Mouse (Mus musculus): ENCODE data around the gene Gm12394. TPM values are rescaled to one million over a fixed set of nuclear protein-coding genes. Genes with fewer than 3 reads are reported as not detected.
"Not testable (repeated sequence)": the region's sequence is repeated elsewhere in the genome, so short reads cannot be mapped to it uniquely, and the experiment has no call there.

Gm12394 gene
- polyA plus RNA-seq (2015; fragmentation: Nextera tagmentation; extraction: Ambion mirVana) = not detected in 2 replicates

DNA sequence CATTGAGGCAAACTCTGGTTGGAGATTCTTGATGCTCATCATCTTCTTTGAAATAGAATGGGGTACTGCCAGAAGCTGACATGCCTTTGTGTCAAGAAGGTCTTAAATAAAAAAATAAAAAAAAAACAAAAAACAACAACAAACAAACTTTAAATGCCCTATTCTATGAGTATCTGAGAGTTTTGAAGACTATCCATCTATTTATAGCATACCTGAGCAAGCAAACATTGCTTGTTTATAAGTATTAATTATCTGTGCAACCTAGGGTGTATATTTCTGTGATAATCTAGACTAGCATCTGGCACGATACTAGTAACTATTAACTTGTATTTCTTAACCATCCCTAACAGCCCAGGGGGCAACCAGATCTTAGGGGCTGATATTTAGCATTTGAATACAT, at the start of gene Gm12394:
Gm12394 (minus strand) TSS at position 101 of the 400 bp plus-strand sequence.
- not testable (repeated sequence) for H3K4me1 ChIP-seq; H3K4me3 ChIP-seq; H3K27ac ChIP-seq; H3K36me3 ChIP-seq; ATAC-seq (ENCODE audit: insufficient number of reproducible peaks, low FRiP score, low TSS enrichment, low read depth); H3K9ac ChIP-seq; H3K27me3 ChIP-seq; H3K9me3 ChIP-seq; H3K4me2 ChIP-seq
- 77% methylated on average over 1 of the region's 1 CpGs for WGBS

DNA sequence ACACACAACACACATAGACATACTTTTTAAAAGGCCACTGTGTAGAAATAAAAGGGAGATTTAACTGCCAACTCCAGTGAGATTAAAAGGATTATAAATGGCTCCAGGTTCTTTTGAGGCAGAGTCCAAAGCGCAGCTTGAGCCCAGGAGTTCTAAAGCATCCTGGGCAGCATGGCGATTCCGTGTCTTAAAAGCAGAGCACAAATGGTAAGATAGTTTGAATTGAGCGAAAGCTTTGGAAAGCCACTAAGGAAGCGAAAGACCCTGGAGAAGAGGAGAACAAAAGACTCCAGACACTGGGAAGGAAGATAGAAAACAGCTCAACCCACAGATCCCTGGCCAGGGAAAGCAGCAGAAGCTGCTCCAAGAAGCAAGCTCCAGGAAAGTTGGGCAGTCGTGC, 48.4 kb upstream of the Gm12394 start:
- Histone ChIP-seq H3K9ac (no peak overlapping the region), H3K4me1 (no peaks in the 10 kb centered on the region), H3K4me3 (no peak overlapping the region), H3K27ac (no peak overlapping the region), H3K27me3 (no peaks in the 10 kb centered on the region), H3K9me3 (no peaks in the 10 kb centered on the region), H3K36me3 (no peaks in the 10 kb centered on the region), H3K4me2 (no peak overlapping the region)
- no peak for ATAC-seq (ENCODE audit: insufficient number of reproducible peaks, low FRiP score, low TSS enrichment, low read depth)
- 73% methylated on average over 6 of the region's 6 CpGs for WGBS

- Histone ChIP-seq H3K27ac (no peak overlapping the region), H3K4me2 (no peak overlapping the region), H3K36me3 (no peaks in the 10 kb centered on the region), H3K27me3 (no peaks in the 10 kb centered on the region), H3K4me3 (no peak overlapping the region), H3K4me1 (no peaks in the 10 kb centered on the region), H3K9ac (no peak overlapping the region), H3K9me3 (no peaks in the 10 kb centered on the region)
- WGBS = 83% methylated on average over 3 of the region's 3 CpGs
- no peak for ATAC-seq (ENCODE audit: insufficient number of reproducible peaks, low FRiP score, low TSS enrichment, low read depth)
Observed at GRCm38 (mm10) chr4:42904523-42904922, 48.0 kb upstream of the Gm12394 start.

DNA sequence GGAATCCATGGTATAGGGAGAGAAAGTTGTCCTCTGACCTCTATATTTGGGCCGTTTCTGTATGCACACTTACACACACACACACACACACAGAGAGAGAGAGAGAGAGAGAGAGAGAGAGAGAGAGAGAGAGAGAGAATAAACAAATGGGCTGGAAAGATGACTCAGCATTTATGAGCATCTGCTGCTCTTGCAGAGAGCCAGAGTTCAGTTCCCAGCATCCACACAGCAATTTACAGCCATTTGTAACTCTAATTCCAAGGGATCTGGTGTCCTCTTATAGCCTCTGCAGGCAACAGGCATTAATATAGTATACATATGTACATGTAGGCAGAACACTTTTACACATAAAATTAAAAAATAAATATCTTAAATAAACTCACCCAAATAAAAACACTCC, 47.4 kb upstream of the Gm12394 start:
- Histone ChIP-seq H3K27ac (no peak overlapping the region), H3K27me3 (no peaks in the 10 kb centered on the region), H3K36me3 (no peaks in the 10 kb centered on the region), H3K4me2 (no peak overlapping the region), H3K9me3 (no peaks in the 10 kb centered on the region), H3K4me1 (no peaks in the 10 kb centered on the region), H3K4me3 (no peak overlapping the region), H3K9ac (no peak overlapping the region)
- no peak for ATAC-seq (ENCODE audit: insufficient number of reproducible peaks, low FRiP score, low TSS enrichment, low read depth)
- 65% methylated on average over 1 of the region's 1 CpGs for WGBS

DNA sequence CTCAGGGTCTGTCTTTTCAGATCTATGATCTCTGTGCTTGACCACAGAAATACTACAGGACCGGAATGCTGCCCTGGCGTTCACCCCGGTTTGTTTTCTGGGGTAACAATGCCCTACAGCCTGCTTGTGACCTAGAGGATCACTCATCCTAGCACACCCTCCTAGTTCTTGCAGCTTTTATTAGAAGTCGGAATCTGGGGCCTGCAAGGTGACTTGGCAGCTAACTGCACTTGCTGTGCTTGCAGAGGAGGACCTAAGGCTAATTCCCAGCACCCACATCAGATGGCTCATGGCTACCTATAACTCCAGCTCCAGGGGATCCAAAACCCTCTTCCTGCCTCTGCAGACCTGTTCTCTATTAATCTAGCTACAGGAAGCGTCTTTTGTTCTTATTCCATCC, 46.2 kb upstream of the Gm12394 start:
- ATAC-seq (ENCODE audit: insufficient number of reproducible peaks, low FRiP score, low TSS enrichment, low read depth) = no peak
- Histone ChIP-seq H3K4me3 (no peak overlapping the region), H3K9ac (no peak overlapping the region), H3K9me3 (no peaks in the 10 kb centered on the region), H3K27ac (no peak overlapping the region), H3K4me1 (no peaks in the 10 kb centered on the region), H3K27me3 (no peaks in the 10 kb centered on the region), H3K4me2 (no peak overlapping the region), H3K36me3 (no peaks in the 10 kb centered on the region)
- 89% methylated on average over 5 of the region's 5 CpGs for WGBS

GRCm38 (mm10) chr4:42902174-42902573, 45.6 kb upstream of the Gm12394 start:
- Histone ChIP-seq H3K27me3 (no peaks in the 10 kb centered on the region), H3K4me2 (no peak overlapping the region), H3K27ac (no peak overlapping the region), H3K4me3 (no peak overlapping the region), H3K9ac (no peak overlapping the region), H3K36me3 (no peaks in the 10 kb centered on the region), H3K9me3 (no peaks in the 10 kb centered on the region), H3K4me1 (no peaks in the 10 kb centered on the region)
- no peak for ATAC-seq (ENCODE audit: insufficient number of reproducible peaks, low FRiP score, low TSS enrichment, low read depth)
- WGBS = 55% methylated on average over 9 of the region's 9 CpGs

GRCm38 (mm10) chr4:42900878-42901277, 44.3 kb upstream of the Gm12394 start:
- H3K27ac ChIP-seq = no peak overlapping the region
- no peaks in the 10 kb centered on the region for H3K4me1 ChIP-seq
- no peaks in the 10 kb centered on the region for H3K36me3 ChIP-seq
- no peak overlapping the region for H3K9ac ChIP-seq
- 72% methylated on average over 5 of the region's 5 CpGs for WGBS
- no peaks in the 10 kb centered on the region for H3K9me3 ChIP-seq
- no peaks in the 10 kb centered on the region for H3K27me3 ChIP-seq
- no peak overlapping the region for H3K4me2 ChIP-seq
- ATAC-seq (ENCODE audit: insufficient number of reproducible peaks, low FRiP score, low TSS enrichment, low read depth) = no peak
- no peak overlapping the region for H3K4me3 ChIP-seq

GRCm38 (mm10) chr4:42898914-42899313, 42.3 kb upstream of the Gm12394 start:
- Histone ChIP-seq H3K4me3 (no peak overlapping the region), H3K9ac (no peak overlapping the region), H3K27ac (no peak overlapping the region), H3K4me1 (no peaks in the 10 kb centered on the region), H3K36me3 (no peaks in the 10 kb centered on the region), H3K9me3 (no peaks in the 10 kb centered on the region), H3K27me3 (no peaks in the 10 kb centered on the region), H3K4me2 (no peak overlapping the region)
- ATAC-seq (ENCODE audit: insufficient number of reproducible peaks, low FRiP score, low TSS enrichment, low read depth) = no peak
- 39% methylated on average over 3 of the region's 3 CpGs for WGBS

DNA sequence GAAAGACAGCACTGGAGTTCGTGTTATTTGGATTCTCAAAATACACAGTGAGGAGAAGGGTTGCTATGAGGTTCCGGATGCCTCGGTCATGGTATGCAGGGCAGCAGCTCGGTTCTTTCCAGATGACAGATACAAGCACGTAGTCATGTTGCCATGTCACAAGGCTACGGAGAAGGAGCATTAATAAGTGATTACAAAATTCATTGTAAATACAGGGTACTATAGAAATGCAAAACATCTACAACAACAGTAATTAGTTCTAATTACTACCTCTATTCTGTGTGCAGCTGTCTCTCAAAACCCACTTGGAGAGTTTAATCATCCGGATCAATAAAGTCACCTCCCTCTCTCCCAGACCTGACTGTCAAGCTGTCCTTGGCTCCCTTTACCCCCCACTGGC, 38.5 kb upstream of the Gm12394 start:
- Histone ChIP-seq H3K27me3 (no peaks in the 10 kb centered on the region), H3K36me3 (no peaks in the 10 kb centered on the region), H3K4me3 (no peak overlapping the region), H3K27ac (no peak overlapping the region), H3K9me3 (no peaks in the 10 kb centered on the region), H3K9ac (no peak overlapping the region), H3K4me1 (no peaks in the 10 kb centered on the region), H3K4me2 (no peak overlapping the region)
- 75% methylated on average over 7 of the region's 7 CpGs for WGBS
- no peak for ATAC-seq (ENCODE audit: insufficient number of reproducible peaks, low FRiP score, low TSS enrichment, low read depth)

- Histone ChIP-seq H3K9ac (no peak overlapping the region), H3K4me3 (no peak overlapping the region), H3K9me3 (no peaks in the 10 kb centered on the region), H3K4me1 (no peaks in the 10 kb centered on the region), H3K4me2 (no peak overlapping the region), H3K36me3 (no peaks in the 10 kb centered on the region), H3K27ac (no peak overlapping the region), H3K27me3 (no peaks in the 10 kb centered on the region)
- WGBS = 60% methylated on average over 7 of the region's 7 CpGs
- ATAC-seq (ENCODE audit: insufficient number of reproducible peaks, low FRiP score, low TSS enrichment, low read depth) = no peak
Observed at GRCm38 (mm10) chr4:42891176-42891575, 34.6 kb upstream of the Gm12394 start.

- Histone ChIP-seq H3K36me3 (no peaks in the 10 kb centered on the region), H3K9ac (no peak overlapping the region), H3K4me3 (no peak overlapping the region), H3K27me3 (no peaks in the 10 kb centered on the region), H3K4me1 (no peaks in the 10 kb centered on the region), H3K27ac (no peak overlapping the region), H3K9me3 (no peaks in the 10 kb centered on the region), H3K4me2 (no peak overlapping the region)
- WGBS = 85% methylated on average over 6 of the region's 6 CpGs
- ATAC-seq (ENCODE audit: insufficient number of reproducible peaks, low FRiP score, low TSS enrichment, low read depth) = no peak
Observed at GRCm38 (mm10) chr4:42888806-42889205, 32.2 kb upstream of the Gm12394 start.

- no peak overlapping the region for H3K4me2 ChIP-seq
- WGBS = 79% methylated on average over 6 of the region's 6 CpGs
- no peaks in the 10 kb centered on the region for H3K36me3 ChIP-seq
- no peaks in the 10 kb centered on the region for H3K9me3 ChIP-seq
- no peak overlapping the region for H3K4me3 ChIP-seq
- ATAC-seq (ENCODE audit: insufficient number of reproducible peaks, low FRiP score, low TSS enrichment, low read depth) = no peak
- no peaks in the 10 kb centered on the region for H3K27me3 ChIP-seq
- H3K4me1 ChIP-seq = no peaks in the 10 kb centered on the region
- no peak overlapping the region for H3K27ac ChIP-seq
- H3K9ac ChIP-seq = no peak overlapping the region
Observed at GRCm38 (mm10) chr4:42886926-42887325, 30.4 kb upstream of the Gm12394 start.

DNA sequence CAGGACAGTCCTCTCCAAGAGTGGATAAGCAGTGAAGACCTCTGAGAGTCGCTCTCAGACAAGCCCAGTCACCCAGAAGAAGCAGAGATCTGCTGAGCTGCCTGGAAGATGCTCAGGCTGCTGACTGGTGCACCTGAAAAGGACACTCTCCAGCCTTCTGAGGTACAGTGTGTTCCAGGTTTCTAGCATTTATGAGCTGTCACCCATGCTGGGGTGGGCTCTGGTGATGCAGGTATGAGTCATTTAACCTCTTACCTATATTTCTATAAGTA, 24.0 kb upstream of the Gm12394 start:
- H3K36me3 ChIP-seq = no peaks in the 10 kb centered on the region
- no peak for ATAC-seq (ENCODE audit: insufficient number of reproducible peaks, low FRiP score, low TSS enrichment, low read depth)
- no peak overlapping the region for H3K4me2 ChIP-seq
- H3K4me1 ChIP-seq = no peaks in the 10 kb centered on the region
- H3K9me3 ChIP-seq = no peaks in the 10 kb centered on the region
- H3K4me3 ChIP-seq = no peak overlapping the region
- WGBS = 40% methylated on average over 1 of the region's 1 CpGs
- H3K9ac ChIP-seq = no peak overlapping the region
- H3K27me3 ChIP-seq = no peaks in the 10 kb centered on the region
- no peak overlapping the region for H3K27ac ChIP-seq
